Mouse (Mus musculus): ENCODE measurements around the gene Noa1. TPM values are rescaled to one million over a fixed set of nuclear protein-coding genes. Genes with fewer than 3 reads are reported as not detected.
A peak's percentile ranks its signal among the peaks of the same experiment; 100 is the strongest.

Gene Noa1
- polyA plus RNA-seq, 1 experiment from 2014 or later: 11.6 TPM

DNA sequence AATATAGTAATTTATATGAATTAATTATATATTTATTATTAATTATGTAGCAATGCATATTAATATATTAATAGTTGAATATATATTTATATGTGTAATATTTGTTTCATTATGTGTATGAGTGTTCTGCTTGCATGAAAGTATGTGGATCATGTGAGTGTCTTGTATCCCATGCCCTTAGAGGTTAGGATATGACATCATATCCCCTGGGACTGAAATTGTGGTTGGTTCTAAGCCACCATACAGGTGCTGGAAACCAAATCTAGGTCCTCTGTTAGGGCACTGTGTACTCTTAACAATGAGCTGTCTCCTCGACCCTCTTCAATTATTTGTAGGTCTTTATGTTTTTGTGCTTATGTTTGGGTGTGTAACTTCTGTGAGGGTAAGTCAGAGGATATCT is 56.7 kb downstream of the Noa1 start:
- Histone ChIP-seq H3K9me3 (ENCODE audit: low read length) (no peaks in the 10 kb centered on the region), H3K4me2 (replicated peaks; ENCODE audit: low read depth, low read length) (no peak overlapping the region), H3K27me3 (replicated peaks; ENCODE audit: insufficient read depth, low read length) (no peaks in the 10 kb centered on the region), H3K4me3 (ENCODE audit: low read depth, low read length) (no peak overlapping the region), H3K9ac (replicated peaks; ENCODE audit: low read depth) (no peak overlapping the region), H3K36me3 (ENCODE audit: insufficient read depth, low read length) (no peaks in the 10 kb centered on the region), H3K4me1 (ENCODE audit: insufficient read depth, low read depth, low read length) (no peaks in the 10 kb centered on the region), H3K27ac (ENCODE audit: low read length) (no peak overlapping the region)
- TF ChIP-seq EP300 (IDR thresholded peaks at IDR 0.05): no peak
- TF ChIP-seq CTCF (IDR thresholded peaks at IDR 0.05): no peak
- DNase-seq (ENCODE audit: low spot score): no peak
- ATAC-seq: no peak
- 58% methylated on average over 1 of the region's 1 CpGs for WGBS

DNA sequence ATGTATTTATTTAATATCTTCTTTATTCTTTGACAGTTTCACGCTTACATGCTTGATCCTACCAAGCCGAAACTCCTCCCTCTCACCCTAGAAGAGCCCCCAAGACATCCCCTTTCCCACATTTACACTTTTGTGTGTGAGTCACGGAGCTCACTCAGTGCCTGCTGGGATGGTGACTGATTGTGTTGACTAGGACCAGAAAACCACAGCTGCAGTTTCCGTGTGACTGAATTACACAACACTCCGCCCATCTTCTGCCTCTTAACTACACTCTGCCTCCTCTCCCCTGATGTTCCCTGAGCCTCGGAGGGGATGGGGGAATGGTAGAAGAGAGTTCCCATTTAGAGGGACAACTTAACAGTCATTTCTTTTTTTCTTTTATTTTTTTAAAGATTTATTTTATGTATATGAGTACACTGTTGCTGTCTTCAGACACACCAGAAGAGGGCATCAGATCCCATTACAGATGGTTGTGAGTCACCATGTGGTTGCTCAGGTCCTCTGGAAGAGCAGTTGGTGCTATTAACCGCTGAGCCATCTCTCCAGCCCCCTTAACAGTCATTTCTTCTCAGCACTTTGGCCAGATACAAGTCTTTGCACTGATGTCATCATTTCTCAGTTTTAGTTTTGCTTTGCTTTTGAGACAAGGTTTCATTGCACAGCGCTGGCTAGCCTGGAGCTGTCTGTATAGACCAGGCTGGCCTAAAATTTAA is 57.6 kb downstream of the Noa1 start:
- 61% methylated on average over 8 of the region's 8 CpGs for WGBS
- no peak overlapping the region for H3K9ac ChIP-seq (replicated peaks; ENCODE audit: low read depth)
- no peak overlapping the region for H3K27ac ChIP-seq (ENCODE audit: low read length)
- H3K4me1 ChIP-seq (ENCODE audit: insufficient read depth, low read depth, low read length): no peaks in the 10 kb centered on the region
- H3K4me3 ChIP-seq (ENCODE audit: low read depth, low read length): no peak overlapping the region
- H3K36me3 ChIP-seq (ENCODE audit: insufficient read depth, low read length): no peaks in the 10 kb centered on the region
- no peaks in the 10 kb centered on the region for H3K27me3 ChIP-seq (replicated peaks; ENCODE audit: insufficient read depth, low read length)
- H3K4me2 ChIP-seq (replicated peaks; ENCODE audit: low read depth, low read length): no peak overlapping the region
- TF ChIP-seq EP300 (IDR thresholded peaks at IDR 0.05) (no peak), CTCF (IDR thresholded peaks at IDR 0.05) (no peak)
- H3K9me3 ChIP-seq (ENCODE audit: low read length): no peaks in the 10 kb centered on the region
- DNase-seq (ENCODE audit: low spot score) (no peak), ATAC-seq (no peak)

DNA sequence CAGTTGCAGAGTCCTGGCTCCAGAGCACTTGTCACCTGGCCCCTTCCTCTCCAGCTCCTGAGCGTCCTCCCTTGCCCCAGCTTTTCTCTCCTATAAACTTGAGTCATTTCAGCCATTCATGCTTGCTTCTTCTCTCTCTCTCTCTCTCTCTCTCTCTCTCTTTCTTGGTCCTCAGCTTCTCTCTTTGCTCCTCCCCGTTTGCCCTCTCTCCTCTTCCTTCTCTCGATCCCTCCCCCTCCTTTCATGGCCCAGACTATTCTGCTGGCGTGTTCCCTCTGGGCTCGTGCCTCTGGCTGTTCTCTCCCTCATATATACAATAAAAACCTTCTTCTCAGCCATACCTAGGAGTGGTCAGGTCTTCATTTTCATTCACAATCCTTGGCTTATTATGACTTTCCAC is 58.2 kb downstream of the Noa1 start:
- H3K4me1 ChIP-seq (ENCODE audit: insufficient read depth, low read depth, low read length): no peaks in the 10 kb centered on the region
- no peak overlapping the region for H3K9ac ChIP-seq (replicated peaks; ENCODE audit: low read depth)
- H3K4me2 ChIP-seq (replicated peaks; ENCODE audit: low read depth, low read length): no peak overlapping the region
- no peak for ATAC-seq
- no peak for DNase-seq (ENCODE audit: low spot score)
- H3K27ac ChIP-seq (ENCODE audit: low read length): no peak overlapping the region
- H3K4me3 ChIP-seq (ENCODE audit: low read depth, low read length): no peak overlapping the region
- TF ChIP-seq CTCF (IDR thresholded peaks at IDR 0.05): no peak
- TF ChIP-seq EP300 (IDR thresholded peaks at IDR 0.05): no peak
- H3K9me3 ChIP-seq (ENCODE audit: low read length): no peaks in the 10 kb centered on the region
- no peaks in the 10 kb centered on the region for H3K27me3 ChIP-seq (replicated peaks; ENCODE audit: insufficient read depth, low read length)
- WGBS: 23% methylated on average over 5 of the region's 5 CpGs
- H3K36me3 ChIP-seq (ENCODE audit: insufficient read depth, low read length): no peaks in the 10 kb centered on the region

DNA sequence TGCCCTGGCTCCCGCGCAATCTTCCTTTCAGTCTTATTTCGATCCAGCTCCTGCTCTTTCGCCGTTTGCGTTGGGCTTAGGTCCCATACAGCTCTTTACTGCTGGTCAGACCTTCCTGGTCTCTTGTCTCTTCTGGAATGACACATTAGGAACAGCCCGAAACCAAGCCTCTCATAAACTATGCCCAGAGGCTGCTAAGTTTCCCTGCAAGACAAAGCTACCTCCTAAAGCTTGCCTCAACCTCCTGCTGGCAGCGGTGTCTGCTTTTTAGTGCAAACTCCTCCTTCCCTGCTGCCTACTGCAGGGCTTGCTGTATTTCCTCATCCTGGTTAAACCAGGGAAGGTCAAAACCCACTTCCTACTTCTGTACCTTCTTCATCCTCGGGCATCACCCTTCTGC is 59.8 kb downstream of the Noa1 start:
- DNase-seq (ENCODE audit: low spot score): no peak
- Histone ChIP-seq H3K9me3 (ENCODE audit: low read length) (no peaks in the 10 kb centered on the region), H3K9ac (replicated peaks; ENCODE audit: low read depth) (no peak overlapping the region), H3K27me3 (replicated peaks; ENCODE audit: insufficient read depth, low read length) (no peaks in the 10 kb centered on the region), H3K4me3 (ENCODE audit: low read depth, low read length) (no peak overlapping the region), H3K36me3 (ENCODE audit: insufficient read depth, low read length) (no peaks in the 10 kb centered on the region), H3K4me2 (replicated peaks; ENCODE audit: low read depth, low read length) (no peak overlapping the region), H3K27ac (ENCODE audit: low read length) (no peak overlapping the region), H3K4me1 (ENCODE audit: insufficient read depth, low read depth, low read length) (peaks cover 3% of the 10 kb centered on the region; the same call in 1 of the 2 replicates)
- no peak for ATAC-seq
- 72% methylated on average over 9 of the region's 9 CpGs for WGBS
- TF ChIP-seq CTCF (IDR thresholded peaks at IDR 0.05) (no peak), EP300 (IDR thresholded peaks at IDR 0.05) (no peak)

DNA sequence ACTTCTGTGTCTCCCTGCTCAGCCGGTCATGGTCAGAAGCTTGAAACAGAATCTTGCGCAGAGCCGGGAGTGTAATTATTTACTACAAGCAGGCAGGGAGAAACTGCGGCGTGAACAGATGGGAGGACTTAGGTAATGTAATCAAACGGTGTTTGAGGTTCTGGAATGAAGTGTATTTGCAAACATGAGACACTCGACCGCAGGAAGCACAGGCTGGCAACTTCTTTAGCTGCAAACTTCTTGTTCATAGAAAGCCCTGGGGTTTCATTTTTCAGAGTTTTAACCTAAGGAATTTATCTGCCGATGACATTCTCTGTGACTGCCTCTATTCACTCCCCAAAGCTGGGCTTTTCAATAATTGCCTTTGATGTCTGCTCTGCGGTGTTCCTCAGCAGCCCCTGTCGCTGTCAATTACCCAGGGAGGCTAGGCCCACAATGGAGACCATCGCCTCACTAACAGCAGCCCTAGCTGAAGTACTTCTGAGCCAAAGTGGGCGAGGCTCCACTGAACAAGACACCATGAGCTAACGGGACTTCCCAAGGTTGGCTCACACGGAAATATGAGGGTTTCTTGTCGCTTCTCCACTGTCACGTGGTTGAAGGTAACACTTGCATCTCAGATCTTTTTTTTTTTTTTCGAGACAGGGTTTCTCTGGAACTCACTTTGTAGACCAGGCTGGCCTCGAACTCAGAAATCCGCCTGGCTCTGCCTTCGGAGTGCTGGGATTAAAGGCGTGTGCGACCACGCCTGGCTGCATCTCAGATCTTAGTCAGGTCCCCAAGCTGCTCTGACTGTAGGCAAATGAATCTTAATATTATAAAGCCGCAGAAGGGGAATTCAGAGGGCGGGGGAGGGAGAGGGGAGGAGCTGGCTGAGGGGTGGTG is 63.9 kb downstream of the Noa1 start:
- peak overlapping the region; percentile 37 for H3K4me3 ChIP-seq (ENCODE audit: low read depth, low read length)
- DNase-seq (ENCODE audit: low spot score) (peak; percentile 72), ATAC-seq (peak; percentile 71)
- H3K27ac ChIP-seq (ENCODE audit: low read length): peak overlapping the region; percentile 4; the same call in 1 of the 2 replicates
- no peaks in the 10 kb centered on the region for H3K9me3 ChIP-seq (ENCODE audit: low read length)
- no peaks in the 10 kb centered on the region for H3K36me3 ChIP-seq (ENCODE audit: insufficient read depth, low read length)
- peak overlapping the region; percentile 27 for H3K9ac ChIP-seq (replicated peaks; ENCODE audit: low read depth)
- H3K27me3 ChIP-seq (replicated peaks; ENCODE audit: insufficient read depth, low read length): no peaks in the 10 kb centered on the region
- H3K4me1 ChIP-seq (ENCODE audit: insufficient read depth, low read depth, low read length): peaks cover 3% of the 10 kb centered on the region; the same call in 1 of the 2 replicates
- TF ChIP-seq CTCF (IDR thresholded peaks at IDR 0.05) (no peak), EP300 (IDR thresholded peaks at IDR 0.05) (no peak)
- 29% methylated on average over 26 of the region's 26 CpGs for WGBS
- peak overlapping the region; percentile 58 for H3K4me2 ChIP-seq (replicated peaks; ENCODE audit: low read depth, low read length)

DNA sequence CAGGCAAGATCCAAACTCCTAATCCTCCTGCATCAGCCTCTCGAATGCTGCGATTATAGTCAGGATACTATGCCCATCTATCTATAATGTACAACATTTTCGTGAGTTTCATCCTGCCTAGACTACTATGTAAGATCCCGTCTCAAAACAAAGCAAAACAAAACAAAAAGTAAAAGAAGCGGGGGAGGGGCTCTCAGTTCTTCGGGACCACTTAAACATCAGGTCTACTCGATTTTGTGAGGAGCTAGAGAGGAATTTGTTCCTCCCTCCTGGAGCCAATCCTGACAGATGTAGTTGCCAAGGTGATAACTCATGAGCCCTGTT is 64.5 kb downstream of the Noa1 start:
- 24% methylated on average over 7 of the region's 7 CpGs for WGBS

More for the DNA sequence above, 64.5 kb downstream of the Noa1 start:
- no peak for TF ChIP-seq CTCF (IDR thresholded peaks at IDR 0.05)
- TF ChIP-seq EP300 (IDR thresholded peaks at IDR 0.05): no peak
- H3K9ac ChIP-seq (replicated peaks; ENCODE audit: low read depth): peak overlapping the region; percentile 27
- H3K27me3 ChIP-seq (replicated peaks; ENCODE audit: insufficient read depth, low read length): no peaks in the 10 kb centered on the region
- peaks cover 3% of the 10 kb centered on the region; the same call in 1 of the 2 replicates for H3K4me1 ChIP-seq (ENCODE audit: insufficient read depth, low read depth, low read length)
- H3K4me2 ChIP-seq (replicated peaks; ENCODE audit: low read depth, low read length): peak overlapping the region; percentile 58
- H3K9me3 ChIP-seq (ENCODE audit: low read length): no peaks in the 10 kb centered on the region
- peak overlapping the region; percentile 37 for H3K4me3 ChIP-seq (ENCODE audit: low read depth, low read length)
- no peak overlapping the region for H3K27ac ChIP-seq (ENCODE audit: low read length)
- no peaks in the 10 kb centered on the region for H3K36me3 ChIP-seq (ENCODE audit: insufficient read depth, low read length)
- no peak; the same call in 1 of the 2 replicates for ATAC-seq
- no peak for DNase-seq (ENCODE audit: low spot score)

Data from lung, postnatal 0 days (tissue).